Mouse (Mus musculus): ENCODE data around the gene Hoxd1. TPM values are rescaled to one million over a fixed set of nuclear protein-coding genes. Genes with fewer than 3 reads are reported as not detected.
A peak's percentile ranks its signal among the peaks of the same experiment; 100 is the strongest.

The Hoxd1 gene
- polyA plus RNA-seq, 2 experiments: not detected

DNA sequence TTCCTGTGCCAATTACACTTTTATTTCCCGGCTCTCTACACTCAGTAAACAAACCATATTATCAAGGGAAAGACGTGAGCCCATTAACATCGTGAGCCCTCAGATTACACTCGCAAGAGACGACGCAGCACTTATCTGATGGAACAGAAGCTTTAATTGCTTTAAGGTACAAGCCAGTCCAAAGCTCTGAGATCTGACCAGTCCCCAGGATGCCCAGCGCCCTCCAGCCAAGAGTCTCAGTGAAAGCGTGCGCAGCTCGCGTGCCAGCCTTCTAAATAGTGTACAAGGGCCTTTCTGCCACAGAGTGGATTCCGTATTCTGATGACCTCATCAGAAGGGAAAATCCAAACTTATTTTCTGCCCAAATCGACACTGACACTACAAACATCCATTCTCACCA is 839 bp upstream of the Hoxd1 start:
- Histone ChIP-seq H3K27ac (no peak overlapping the region), H3K9me3 (ENCODE audit: control insufficient read depth, low read length) (no peaks in the 10 kb centered on the region), H3K4me1 (replicated peaks; ENCODE audit: control insufficient read depth in 2 of 2, insufficient read depth in 2 of 2, low read length in 1 of 2) (0 out of 4 replicates have a peak, but pooled peaks cover 0 to 1% of the 10 kb centered on the region in 2 experiments), H3K4me3 (ENCODE audit: insufficient read depth in 1 of 2, low read depth in 2 of 2, low read length in 2 of 2) (no peak overlapping the region), H3K27me3 (ENCODE audit: control insufficient read depth, insufficient read depth, low read length) (peaks cover 62% of the 10 kb centered on the region), H3K36me3 (replicated peaks; ENCODE audit: control insufficient read depth, insufficient read depth, low read depth) (no peaks in the 10 kb centered on the region), H3K4me2 (ENCODE audit: low read depth) (no peak overlapping the region), H3K9ac (replicated peaks) (no peak overlapping the region)
- DNase-seq (ENCODE audit: low read depth in 3 of 3, low spot score in 3 of 3) (no peak), ATAC-seq (ENCODE audit: insufficient read depth) (no peak)
- TF ChIP-seq EP300 (IDR thresholded peaks at IDR 0.05; ENCODE audit: low read depth) (no peak), CTCF (IDR thresholded peaks at IDR 0.05; ENCODE audit: low read depth) (no peak)
- 4% methylated on average over 13 of the region's 13 CpGs for WGBS (ENCODE audit: insufficient replicate concordance)

DNA sequence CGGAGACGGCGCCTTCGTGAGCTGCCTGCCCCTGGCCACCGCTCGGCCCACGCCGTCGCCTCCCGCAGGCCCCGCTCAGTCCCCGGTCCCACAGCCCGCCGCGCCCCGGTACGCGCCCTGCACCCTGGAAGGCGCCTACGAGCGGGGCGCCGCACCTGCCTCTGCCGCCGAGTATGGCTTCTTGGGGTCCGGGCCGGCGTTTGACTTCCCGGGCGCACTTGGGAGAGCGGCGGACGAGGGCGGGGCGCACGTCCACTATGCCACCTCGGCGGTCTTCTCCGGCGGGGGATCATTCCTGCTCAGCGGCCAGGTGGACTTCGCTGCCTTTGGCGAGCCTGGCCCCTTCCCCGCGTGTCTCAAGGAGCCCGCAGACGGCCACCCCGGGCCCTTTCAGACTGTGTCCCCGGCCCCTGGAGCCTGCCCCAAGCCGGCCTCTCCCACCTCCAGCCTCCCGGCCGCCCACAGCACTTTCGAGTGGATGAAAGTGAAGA is 510 bp downstream of the Hoxd1 start:
- 2% methylated on average over 51 of the region's 53 CpGs for WGBS (ENCODE audit: insufficient replicate concordance)
- Histone ChIP-seq H3K4me1 (replicated peaks; ENCODE audit: control insufficient read depth in 2 of 2, insufficient read depth in 2 of 2, low read length in 1 of 2) (0 out of 4 replicates have a peak, but pooled peaks cover 0 to 1% of the 10 kb centered on the region in 2 experiments), H3K27me3 (ENCODE audit: control insufficient read depth, insufficient read depth, low read length) (peaks cover 59% of the 10 kb centered on the region), H3K4me3 (ENCODE audit: insufficient read depth in 1 of 2, low read depth in 2 of 2, low read length in 2 of 2) (no peak overlapping the region), H3K4me2 (ENCODE audit: low read depth) (peak overlapping the region; percentile 34; the same call in 1 of the 2 replicates), H3K9ac (replicated peaks) (no peak overlapping the region), H3K27ac (no peak overlapping the region), H3K9me3 (ENCODE audit: control insufficient read depth, low read length) (no peaks in the 10 kb centered on the region), H3K36me3 (replicated peaks; ENCODE audit: control insufficient read depth, insufficient read depth, low read depth) (no peaks in the 10 kb centered on the region)
- TF ChIP-seq EP300 (IDR thresholded peaks at IDR 0.05; ENCODE audit: low read depth) (no peak), CTCF (IDR thresholded peaks at IDR 0.05; ENCODE audit: low read depth) (no peak)
- ATAC-seq (ENCODE audit: insufficient read depth) (no peak), DNase-seq (ENCODE audit: low read depth in 3 of 3, low spot score in 3 of 3) (no peak)

DNA sequence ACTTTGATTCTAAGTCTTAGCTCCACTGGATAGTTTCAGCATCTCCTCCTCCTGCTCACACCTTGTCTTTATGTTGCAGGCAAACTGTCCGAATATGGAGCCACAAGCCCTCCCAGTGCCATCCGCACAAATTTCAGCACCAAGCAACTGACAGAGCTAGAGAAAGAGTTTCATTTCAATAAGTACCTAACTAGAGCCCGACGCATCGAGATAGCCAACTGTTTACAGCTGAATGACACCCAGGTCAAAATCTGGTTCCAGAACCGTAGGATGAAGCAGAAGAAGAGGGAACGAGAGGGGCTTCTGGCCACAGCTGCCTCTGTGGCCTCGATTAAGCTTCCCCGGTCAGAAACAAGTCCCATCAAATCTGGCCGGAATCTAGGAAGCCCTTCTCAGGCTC is 1.2 kb downstream of the Hoxd1 start:
- TF ChIP-seq EP300 (IDR thresholded peaks at IDR 0.05; ENCODE audit: low read depth) (no peak), CTCF (IDR thresholded peaks at IDR 0.05; ENCODE audit: low read depth) (no peak)
- 34% methylated on average over 10 of the region's 10 CpGs for WGBS (ENCODE audit: insufficient replicate concordance)
- no peak overlapping the region for H3K9ac ChIP-seq (replicated peaks)
- no peak overlapping the region for H3K27ac ChIP-seq
- H3K4me2 ChIP-seq (ENCODE audit: low read depth): no peak overlapping the region
- no peak overlapping the region for H3K4me3 ChIP-seq (ENCODE audit: insufficient read depth in 1 of 2, low read depth in 2 of 2, low read length in 2 of 2)
- H3K9me3 ChIP-seq (ENCODE audit: control insufficient read depth, low read length): no peaks in the 10 kb centered on the region
- ATAC-seq (ENCODE audit: insufficient read depth) (no peak), DNase-seq (ENCODE audit: low read depth in 3 of 3, low spot score in 3 of 3) (no peak)
- no peaks in the 10 kb centered on the region for H3K36me3 ChIP-seq (replicated peaks; ENCODE audit: control insufficient read depth, insufficient read depth, low read depth)
- 0 out of 4 replicates have a peak, but pooled peaks cover 0 to 1% of the 10 kb centered on the region in 2 experiments for H3K4me1 ChIP-seq (replicated peaks; ENCODE audit: control insufficient read depth in 2 of 2, insufficient read depth in 2 of 2, low read length in 1 of 2)
- H3K27me3 ChIP-seq (ENCODE audit: control insufficient read depth, insufficient read depth, low read length): peaks cover 57% of the 10 kb centered on the region

DNA sequence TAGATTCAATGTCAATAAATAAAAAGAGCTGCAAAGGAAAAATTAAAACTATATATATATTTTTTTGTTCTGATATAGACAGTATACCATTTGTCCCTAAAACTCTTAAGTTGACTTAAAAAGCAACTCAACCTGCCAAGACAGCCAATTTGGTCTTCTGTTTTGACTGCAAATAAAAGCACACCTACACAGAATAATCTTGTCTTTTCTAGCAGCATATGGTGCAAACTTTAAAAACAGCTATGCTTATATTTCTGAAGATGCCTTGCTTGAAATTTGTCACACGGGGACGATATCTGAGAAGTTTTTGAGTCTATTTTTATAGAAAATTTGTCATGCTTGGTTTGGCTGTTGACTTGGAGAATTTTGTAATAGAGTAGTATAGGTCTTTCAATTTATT is 11.6 kb downstream of the Hoxd1 start:
- TF ChIP-seq CTCF (IDR thresholded peaks at IDR 0.05; ENCODE audit: low read depth) (no peak), EP300 (IDR thresholded peaks at IDR 0.05; ENCODE audit: low read depth) (no peak)
- H3K36me3 ChIP-seq (replicated peaks; ENCODE audit: control insufficient read depth, insufficient read depth, low read depth): no peaks in the 10 kb centered on the region
- H3K27me3 ChIP-seq (ENCODE audit: control insufficient read depth, insufficient read depth, low read length): no peaks in the 10 kb centered on the region
- no peaks in the 10 kb centered on the region for H3K4me1 ChIP-seq (replicated peaks; ENCODE audit: control insufficient read depth in 2 of 2, insufficient read depth in 2 of 2, low read length in 1 of 2)
- no peaks in the 10 kb centered on the region for H3K9me3 ChIP-seq (ENCODE audit: control insufficient read depth, low read length)
- 58% methylated on average over 2 of the region's 2 CpGs for WGBS (ENCODE audit: insufficient replicate concordance)
- no peak overlapping the region for H3K27ac ChIP-seq
- DNase-seq (ENCODE audit: low read depth in 3 of 3, low spot score in 3 of 3) (no peak), ATAC-seq (ENCODE audit: insufficient read depth) (no peak)
- no peak overlapping the region for H3K9ac ChIP-seq (replicated peaks)
- no peak overlapping the region for H3K4me2 ChIP-seq (ENCODE audit: low read depth)
- no peak overlapping the region for H3K4me3 ChIP-seq (ENCODE audit: insufficient read depth in 1 of 2, low read depth in 2 of 2, low read length in 2 of 2)

DNA sequence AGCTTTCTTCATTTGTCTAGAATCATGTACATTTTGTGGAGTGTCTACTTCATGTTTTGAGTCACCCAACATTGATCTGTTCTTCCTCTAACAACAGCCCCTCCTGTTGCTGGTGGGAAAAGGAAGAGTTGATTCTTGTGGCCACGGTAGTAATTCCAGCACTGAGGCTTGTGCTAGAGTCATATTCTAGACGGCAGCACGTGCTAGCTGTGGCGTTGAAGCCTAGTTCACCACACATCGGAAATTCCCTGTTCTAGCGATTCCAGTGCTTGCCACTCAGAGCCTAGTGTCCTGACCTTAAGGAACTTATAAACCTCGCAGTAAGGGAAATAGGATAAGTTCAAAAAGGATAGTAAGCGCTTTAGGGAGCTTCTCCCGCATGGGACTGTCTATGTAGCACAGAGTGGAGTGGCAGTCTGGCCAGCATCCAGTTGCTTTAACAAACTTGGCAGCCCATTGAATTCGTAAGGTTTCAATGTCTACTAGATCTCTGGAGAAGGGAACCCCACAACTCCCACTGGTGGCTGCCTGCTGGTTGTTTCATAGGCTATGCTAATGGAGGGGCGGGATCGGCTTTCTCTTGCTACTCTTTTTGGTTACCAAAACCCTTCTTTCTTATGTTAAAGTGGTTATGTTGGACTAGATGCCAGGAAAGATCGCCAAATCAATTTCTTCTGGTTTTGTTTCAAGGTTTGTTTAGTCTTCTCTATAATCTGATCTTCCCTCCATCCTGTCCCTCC is 14.9 kb downstream of the Hoxd1 start:
- Histone ChIP-seq H3K9me3 (ENCODE audit: control insufficient read depth, low read length) (no peaks in the 10 kb centered on the region), H3K4me2 (ENCODE audit: low read depth) (no peak overlapping the region), H3K27me3 (ENCODE audit: control insufficient read depth, insufficient read depth, low read length) (no peaks in the 10 kb centered on the region), H3K9ac (replicated peaks) (no peak overlapping the region), H3K4me3 (ENCODE audit: insufficient read depth in 1 of 2, low read depth in 2 of 2, low read length in 2 of 2) (no peak overlapping the region), H3K4me1 (replicated peaks; ENCODE audit: control insufficient read depth in 2 of 2, insufficient read depth in 2 of 2, low read length in 1 of 2) (no peaks in the 10 kb centered on the region), H3K27ac (no peak overlapping the region), H3K36me3 (replicated peaks; ENCODE audit: control insufficient read depth, insufficient read depth, low read depth) (no peaks in the 10 kb centered on the region)
- TF ChIP-seq EP300 (IDR thresholded peaks at IDR 0.05; ENCODE audit: low read depth) (no peak), CTCF (IDR thresholded peaks at IDR 0.05; ENCODE audit: low read depth) (no peak)
- DNase-seq (ENCODE audit: low read depth in 3 of 3, low spot score in 3 of 3) (no peak), ATAC-seq (ENCODE audit: insufficient read depth) (no peak)
- WGBS (ENCODE audit: insufficient replicate concordance): 52% methylated on average over 13 of the region's 13 CpGs
